ENCODE assay signal across 26 mouse cellular contexts in the genomic region with DNA sequence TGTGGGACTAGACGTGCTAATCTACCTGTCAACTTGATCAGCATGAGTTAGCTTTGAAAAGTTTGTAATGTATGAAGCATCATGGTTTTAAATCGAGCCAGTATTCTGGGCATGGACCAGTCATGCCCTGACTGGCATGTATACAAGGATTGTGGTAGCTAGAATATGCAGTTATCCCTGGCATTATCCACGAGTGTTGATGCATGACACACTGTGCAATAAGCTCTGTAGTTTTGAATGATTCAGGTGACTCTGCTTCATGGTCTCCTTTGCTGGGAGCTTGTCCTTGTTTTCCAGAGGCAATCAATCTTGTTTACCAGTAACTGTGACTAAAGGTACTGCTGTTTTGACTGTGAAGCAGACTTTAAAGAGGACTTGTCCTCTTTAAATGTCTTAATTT.
"Had no signal": no experiment of that assay in that cellular context is flagged by ENCODE, and none has a peak within 500 bp of the region (broad histone marks: within the 10 kb centered on the region; RNA-seq: fewer than 3 reads in every experiment).

No protein-coding gene starts in this region.

- ATAC-seq: hindbrain, embryonic 16.5 days; inflammation-experienced regulatory T-cells, adult 6 months; intestine, embryonic 15.5 days; intestine, postnatal 0 days had no signal

- H3K4me1 ChIP-seq: heart, embryonic 10.5 days; heart, embryonic 12.5 days; hindbrain, embryonic 10.5 days; hindbrain, embryonic 12.5 days; intestine, embryonic 15.5 days; liver, embryonic 13.5 days had no signal

- H3K4me3 ChIP-seq: gastrocnemius, adult 2 months; heart, embryonic 10.5 days; heart, embryonic 12.5 days; hindbrain, embryonic 10.5 days; hindbrain, embryonic 12.5 days; intestine, embryonic 15.5 days; layer of hippocampus, adult 2 months; left cerebral cortex, adult 2 months; limb, embryonic 12.5 days; liver, embryonic 13.5 days had no signal

- H3K27me3 ChIP-seq: heart, embryonic 12.5 days; hindbrain, embryonic 12.5 days; intestine, embryonic 15.5 days; limb, embryonic 12.5 days; liver, embryonic 13.5 days had no signal

- H3K9ac ChIP-seq: heart, embryonic 12.5 days; hindbrain, embryonic 12.5 days; hindbrain, embryonic 14.5 days; intestine, embryonic 15.5 days; limb, embryonic 12.5 days; liver, embryonic 13.5 days had no signal

- H3K36me3 ChIP-seq: heart, embryonic 10.5 days; heart, embryonic 12.5 days; hindbrain, embryonic 10.5 days; hindbrain, embryonic 12.5 days; intestine, embryonic 15.5 days; limb, embryonic 12.5 days; liver, embryonic 13.5 days had no signal

- DNase-seq: gastrocnemius, adult 2 months; gastrocnemius, postnatal 10 days; gastrocnemius, postnatal 25 days; heart, adult 18-20 months; heart, postnatal 10 days; heart, postnatal 4 days; kidney, adult 18-20 months; kidney, adult 8-10 months; kidney, postnatal 10 days; kidney, postnatal 25 days; kidney, postnatal 4 days; liver; liver, embryonic 13.5 days had no signal

- H3K4me2 ChIP-seq: heart, embryonic 12.5 days; hindbrain, embryonic 12.5 days; hindbrain, embryonic 14.5 days; intestine, embryonic 15.5 days; limb, embryonic 12.5 days; liver, embryonic 11.5 days; liver, embryonic 13.5 days had no signal

- H3K27ac ChIP-seq: gastrocnemius, adult 2 months; heart, embryonic 10.5 days; hindbrain, embryonic 10.5 days; hindbrain, embryonic 12.5 days; hindbrain, embryonic 14.5 days; intestine, embryonic 15.5 days; layer of hippocampus, adult 2 months; left cerebral cortex, adult 2 months; limb, embryonic 12.5 days; liver, embryonic 13.5 days had no signal

- H3K9me3 ChIP-seq: heart, embryonic 10.5 days; heart, embryonic 12.5 days; hindbrain, embryonic 10.5 days; hindbrain, embryonic 12.5 days; intestine, embryonic 15.5 days; limb, embryonic 12.5 days; liver, embryonic 13.5 days had no signal
